Mouse (Mus musculus): ENCODE measurements at regions not wholly inside any gene's neighbourhood (a gene's known extent, or its start where the extent isn't known, plus 50 kb on each side); places are given as distances from the start of the nearest gene placed in this dataset.

GRCm38 (mm10) chr14:100889163-100890157 is 310.7 kb downstream of the Prr30 start:
- ATAC-seq (replicated peaks; ENCODE audit: poor library complexity): no peak

- peak; percentile 54 for ATAC-seq (replicated peaks; ENCODE audit: poor library complexity)
Observed at GRCm38 (mm10) chr14:100883115-100883514, 317.0 kb downstream of the Prr30 start.

GRCm38 (mm10) chr14:100880103-100880502 is 320.0 kb downstream of the Prr30 start:
- ATAC-seq (replicated peaks; ENCODE audit: poor library complexity): no peak

- no peak for ATAC-seq (replicated peaks; ENCODE audit: poor library complexity)
Observed at GRCm38 (mm10) chr14:100867790-100868189, 332.3 kb downstream of the Prr30 start.

GRCm38 (mm10) chr14:100864792-100865191 is 335.3 kb downstream of the Prr30 start:
- no peak for ATAC-seq (replicated peaks; ENCODE audit: poor library complexity)

- ATAC-seq (replicated peaks; ENCODE audit: poor library complexity): no peak
Observed at GRCm38 (mm10) chr14:100864164-100864563, 336.0 kb downstream of the Prr30 start.

- no peak for ATAC-seq (replicated peaks; ENCODE audit: poor library complexity)
Observed at GRCm38 (mm10) chr14:100842828-100843227, 357.3 kb downstream of the Prr30 start.
